Comparison of ENCODE assay signal across 1 mouse cellular context in the genomic region with DNA sequence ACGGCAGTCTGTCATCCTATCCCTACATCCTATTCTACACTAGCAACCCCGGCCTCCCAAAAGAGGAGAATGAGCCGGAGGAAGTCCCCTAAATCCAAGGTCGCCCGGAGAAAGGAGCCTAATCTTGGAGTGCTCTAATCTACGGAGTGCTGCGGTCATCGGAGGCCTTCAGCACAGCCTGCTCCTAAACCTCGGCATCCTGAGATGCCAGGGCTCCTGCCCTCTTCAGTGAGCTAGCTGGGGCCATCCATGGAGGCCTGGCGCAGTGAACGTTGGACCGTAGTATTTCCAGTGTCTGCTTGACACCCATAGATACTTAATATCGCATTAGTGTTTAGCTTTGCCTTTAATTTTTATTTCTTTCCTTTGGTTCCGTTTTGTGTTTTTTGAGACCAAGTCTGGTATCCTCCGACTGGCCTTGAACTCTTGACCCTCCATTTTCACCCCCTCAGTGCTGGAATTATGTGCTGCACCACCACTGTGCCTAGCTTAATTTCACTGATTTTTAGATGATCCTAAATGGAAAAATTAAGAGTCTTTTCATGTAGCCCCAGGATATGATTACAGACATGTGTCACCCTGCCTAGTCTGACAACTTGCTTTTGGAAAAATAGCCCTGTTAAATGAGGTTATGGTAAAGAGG.
TF ChIP-seq lines count a peak whose summit lies in the region.

No protein-coding gene starts in this region.

TF ChIP-seq in MEL, 35 proteins besides CTCF, POLR2A, EP300 and RAD21 (continued from another document):
- TF ChIP-seq ETS1 (IDR thresholded peaks at IDR 0.05; ENCODE audit: low read depth, low read length), result peak; percentile 38; the same call in 1 of the 2 replicates
- TF ChIP-seq MYC (IDR thresholded peaks at IDR 0.05; ENCODE audit: low read depth, low read length), result no peak; the same call in 1 of the 2 replicates
- TF ChIP-seq MXI1 (IDR thresholded peaks at IDR 0.05; ENCODE audit: low read depth, low read length), result 0 out of 2 replicates have a peak, but pooled peaks have one; percentile 19
- TF ChIP-seq CHD1 (IDR thresholded peaks at IDR 0.05; ENCODE audit: low read depth, low read length), result peak; percentile 92; the same call in 1 of the 2 replicates
